Mouse (Mus musculus): ENCODE results near the gene Diexf.

- TF ChIP-seq CTCF (IDR thresholded peaks at IDR 0.05; ENCODE audit: low read depth) (no peak), EP300 (IDR thresholded peaks at IDR 0.05; ENCODE audit: low read depth) (no peak)
Measured at GRCm38 (mm10) chr1:193042760-193043295, 87.2 kb downstream of the Diexf start.

All from liver, postnatal 0 days (tissue).